Mouse (Mus musculus) embryo, embryonic 10 days (tissue): ENCODE measurements around the gene Gm13289.
"Not testable (repeated sequence)": the region's sequence is repeated elsewhere in the genome, so short reads cannot be mapped to it uniquely, and the experiment has no call there.

Experiments
- DNase-seq: peaks from one replicate; pipeline ENCODE4 v3.0.0-alpha.2; 2015; ENCODE audit warnings: low spot score

Gene Gm13289

GRCm38 (mm10) chr4:88776622-88777021, at the start of gene Gm13289:
Gene Gm13289, plus strand, starts transcription at chr4:88776922.
- not testable (repeated sequence) for DNase-seq

- DNase-seq: peak; percentile 62
Observed at GRCm38 (mm10) chr4:88727324-88727723, 49.4 kb upstream of the Gm13289 start.

GRCm38 (mm10) chr4:88738480-88738879, 38.2 kb upstream of the Gm13289 start:
- DNase-seq: peak; percentile 77

- no peak for DNase-seq
Observed at GRCm38 (mm10) chr4:88739036-88739435, 37.7 kb upstream of the Gm13289 start.

GRCm38 (mm10) chr4:88741426-88741825, 35.3 kb upstream of the Gm13289 start:
- DNase-seq: no peak

GRCm38 (mm10) chr4:88742771-88743371, 33.9 kb upstream of the Gm13289 start:
- no peak for DNase-seq

- DNase-seq: no peak
Observed at GRCm38 (mm10) chr4:88744207-88744606, 32.5 kb upstream of the Gm13289 start.

- DNase-seq: peak; percentile 41
Observed at GRCm38 (mm10) chr4:88749926-88750325, 26.8 kb upstream of the Gm13289 start.

GRCm38 (mm10) chr4:88754818-88755340, 21.8 kb upstream of the Gm13289 start, which contains the start of gene Gm13271:
Gene Gm13271, plus strand, starts transcription at chr4:88754868.
- DNase-seq: not testable (repeated sequence)

GRCm38 (mm10) chr4:88756581-88757513, 19.9 kb upstream of the Gm13289 start:
- DNase-seq: not testable (repeated sequence)

- peak; percentile 89 for DNase-seq
Observed at GRCm38 (mm10) chr4:88757628-88758031, 19.1 kb upstream of the Gm13289 start.

GRCm38 (mm10) chr4:88758751-88759150, 18.0 kb upstream of the Gm13289 start:
- not testable (repeated sequence) for DNase-seq

- not testable (repeated sequence) for DNase-seq
Observed at GRCm38 (mm10) chr4:88759610-88760268, 17.0 kb upstream of the Gm13289 start, which contains the start of gene Gm13283. Gene Gm13283, plus strand, starts transcription at chr4:88760119.

- DNase-seq: peak; percentile 87
Observed at GRCm38 (mm10) chr4:88760431-88760830, 16.3 kb upstream of the Gm13289 start.

- not testable (repeated sequence) for DNase-seq
Observed at GRCm38 (mm10) chr4:88761776-88762175, 14.9 kb upstream of the Gm13289 start.

- not testable (repeated sequence) for DNase-seq
Observed at GRCm38 (mm10) chr4:88762341-88762740, 14.4 kb upstream of the Gm13289 start.

GRCm38 (mm10) chr4:88763384-88764018, 13.2 kb upstream of the Gm13289 start:
- peak; percentile 81 for DNase-seq

- not testable (repeated sequence) for DNase-seq
Observed at GRCm38 (mm10) chr4:88773534-88773933, 3.2 kb upstream of the Gm13289 start, which contains the start of gene Gm13290. Gene Gm13290, plus strand, starts transcription at chr4:88773834.

- DNase-seq: not testable (repeated sequence)
Observed at GRCm38 (mm10) chr4:88779550-88779949, 2.8 kb downstream of the Gm13289 start, which contains the start of gene Gm13272. Gene Gm13272, plus strand, starts transcription at chr4:88779850.

GRCm38 (mm10) chr4:88780320-88780719, 3.6 kb downstream of the Gm13289 start:
- DNase-seq: not testable (repeated sequence)

- DNase-seq: not testable (repeated sequence)
Observed at GRCm38 (mm10) chr4:88781831-88782230, 5.1 kb downstream of the Gm13289 start, which contains the start of gene Ifnz. Gene Ifnz, plus strand, starts transcription at chr4:88782131.
